Mouse (Mus musculus): ENCODE results near the gene Ccl9.

DNA sequence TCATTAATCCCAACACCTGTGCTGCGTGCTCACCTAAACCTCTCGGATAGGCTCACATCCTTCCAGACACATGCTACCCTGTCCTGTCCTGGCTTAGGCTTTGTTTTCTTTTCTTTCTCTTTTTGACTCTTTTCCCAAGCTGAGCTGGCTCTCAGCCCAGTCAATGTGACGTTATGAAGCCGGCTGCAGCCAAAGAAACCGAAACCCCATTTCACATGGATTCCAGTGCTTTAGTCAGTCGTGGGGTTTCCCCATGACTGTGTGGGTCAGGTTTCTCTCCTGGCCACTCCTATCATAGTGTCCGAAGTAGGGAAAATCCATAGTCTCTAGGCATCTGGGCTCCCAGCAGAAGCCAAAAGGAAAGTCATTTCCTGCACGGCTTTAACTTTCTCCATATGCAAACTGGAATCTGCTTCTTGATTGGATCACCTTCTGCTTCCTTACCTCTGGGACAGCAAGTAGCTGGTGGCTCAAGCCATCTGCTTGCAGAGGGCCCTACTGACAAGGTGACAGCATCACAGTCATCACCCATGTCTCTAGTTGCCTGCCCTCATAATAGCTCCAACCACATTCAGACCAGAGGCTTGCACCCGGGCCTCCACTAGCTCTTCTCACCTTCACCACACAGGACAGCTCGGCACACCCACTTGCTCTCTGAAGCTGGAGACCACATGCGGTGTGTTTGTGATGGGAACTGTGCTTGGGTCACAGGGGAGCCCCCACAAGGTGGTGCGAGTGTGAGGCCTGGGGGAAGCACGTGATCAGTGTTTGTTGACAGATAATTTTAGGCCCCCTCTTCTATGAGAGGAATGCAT lies 43.6 kb downstream of the Ccl9 start:
- no peak for TF ChIP-seq GATA1 (IDR thresholded peaks at IDR 0.05; ENCODE audit: low read length)
- no peak for TF ChIP-seq TAL1 (IDR thresholded peaks at IDR 0.05; ENCODE audit: low read length)

Measured in erythroblast, embryonic 14.5 days (primary cell).